Mouse (Mus musculus): ENCODE data around the gene Etv6. TPM values are rescaled to one million over a fixed set of nuclear protein-coding genes. Genes with fewer than 3 reads are reported as not detected.
A peak's percentile ranks its signal among the peaks of the same experiment; 100 is the strongest.

The Etv6 gene
- polyA plus RNA-seq, 2 experiments: 13.9 to 16.5 TPM

DNA sequence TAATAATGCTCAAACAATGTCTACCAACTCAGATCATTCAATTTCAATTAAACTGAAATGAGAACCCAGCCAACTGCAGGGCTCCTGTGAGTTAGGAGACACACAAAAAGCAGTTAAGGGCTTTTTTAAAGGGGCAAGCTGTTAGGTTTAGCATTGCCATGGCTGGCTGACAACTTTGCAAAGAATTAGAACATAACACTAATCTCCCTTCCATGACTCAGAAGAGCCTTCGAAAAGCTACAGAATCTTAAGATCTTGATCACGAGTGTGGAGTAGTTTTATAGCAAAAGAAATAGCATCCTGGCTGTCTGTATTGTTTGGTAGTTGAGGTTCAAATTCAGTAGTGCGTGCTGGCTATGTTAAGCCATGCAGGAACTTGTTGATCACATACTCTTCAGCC is 182.9 kb downstream of the Etv6 start:
- Histone ChIP-seq H3K9me3 (ENCODE audit: control insufficient read depth, low read length) (no peaks in the 10 kb centered on the region), H3K27me3 (ENCODE audit: control insufficient read depth, insufficient read depth, low read length) (no peaks in the 10 kb centered on the region), H3K27ac (replicated peaks; ENCODE audit: low read depth, low read length) (no peak overlapping the region), H3K4me3 (replicated peaks; ENCODE audit: low read length) (no peak overlapping the region), H3K4me1 (ENCODE audit: control insufficient read depth, insufficient read depth, low read length) (peaks cover 14% of the 10 kb centered on the region), H3K36me3 (ENCODE audit: control insufficient read depth, insufficient read depth, low read length) (no peaks in the 10 kb centered on the region; the same call in 1 of the 2 replicates), H3K9ac (ENCODE audit: low read depth, low read length, severe bottlenecking) (no peak overlapping the region), H3K4me2 (replicated peaks; ENCODE audit: low read depth, low read length, severe bottlenecking) (no peak overlapping the region)
- ATAC-seq (ENCODE audit: low FRiP score, low read depth): no peak
- DNase-seq (ENCODE audit: low spot score): no peak
- no peak for TF ChIP-seq POLR2A (IDR thresholded peaks at IDR 0.05; ENCODE audit: borderline replicate concordance, extremely low read depth, insufficient read depth, insufficient read length)
- WGBS: 85% methylated on average over 3 of the region's 3 CpGs

DNA sequence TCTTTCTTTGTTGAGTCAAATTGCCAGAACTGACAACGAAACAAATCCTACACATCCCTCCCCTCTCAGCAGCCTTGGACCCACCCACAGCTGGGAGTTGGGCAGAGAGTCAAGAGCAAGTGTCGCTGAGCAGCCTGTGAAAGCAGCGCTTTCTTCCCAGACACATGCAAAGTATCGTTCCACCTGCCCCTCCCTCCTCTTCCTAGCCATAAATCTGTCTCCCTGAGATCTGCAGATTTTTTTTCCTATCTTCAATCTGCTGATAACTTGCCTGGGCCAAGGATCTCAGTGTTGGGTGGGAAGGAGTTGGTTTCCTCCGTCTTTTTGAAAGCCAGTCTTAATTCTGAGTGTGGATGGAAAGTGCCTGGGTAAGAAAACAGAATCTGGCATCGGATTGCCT is 183.9 kb downstream of the Etv6 start:
- peak; percentile 54 for DNase-seq (ENCODE audit: low spot score)
- Histone ChIP-seq H3K27me3 (ENCODE audit: control insufficient read depth, insufficient read depth, low read length) (no peaks in the 10 kb centered on the region), H3K9ac (ENCODE audit: low read depth, low read length, severe bottlenecking) (no peak overlapping the region), H3K4me3 (replicated peaks; ENCODE audit: low read length) (no peak overlapping the region), H3K4me2 (replicated peaks; ENCODE audit: low read depth, low read length, severe bottlenecking) (no peak overlapping the region), H3K4me1 (ENCODE audit: control insufficient read depth, insufficient read depth, low read length) (peaks cover 14% of the 10 kb centered on the region), H3K9me3 (ENCODE audit: control insufficient read depth, low read length) (no peaks in the 10 kb centered on the region), H3K27ac (replicated peaks; ENCODE audit: low read depth, low read length) (no peak overlapping the region), H3K36me3 (ENCODE audit: control insufficient read depth, insufficient read depth, low read length) (no peaks in the 10 kb centered on the region; the same call in none of the 2 replicates)
- WGBS: 45% methylated on average over 6 of the region's 6 CpGs
- ATAC-seq (ENCODE audit: low FRiP score, low read depth): no peak
- TF ChIP-seq POLR2A (IDR thresholded peaks at IDR 0.05; ENCODE audit: borderline replicate concordance, extremely low read depth, insufficient read depth, insufficient read length): no peak

DNA sequence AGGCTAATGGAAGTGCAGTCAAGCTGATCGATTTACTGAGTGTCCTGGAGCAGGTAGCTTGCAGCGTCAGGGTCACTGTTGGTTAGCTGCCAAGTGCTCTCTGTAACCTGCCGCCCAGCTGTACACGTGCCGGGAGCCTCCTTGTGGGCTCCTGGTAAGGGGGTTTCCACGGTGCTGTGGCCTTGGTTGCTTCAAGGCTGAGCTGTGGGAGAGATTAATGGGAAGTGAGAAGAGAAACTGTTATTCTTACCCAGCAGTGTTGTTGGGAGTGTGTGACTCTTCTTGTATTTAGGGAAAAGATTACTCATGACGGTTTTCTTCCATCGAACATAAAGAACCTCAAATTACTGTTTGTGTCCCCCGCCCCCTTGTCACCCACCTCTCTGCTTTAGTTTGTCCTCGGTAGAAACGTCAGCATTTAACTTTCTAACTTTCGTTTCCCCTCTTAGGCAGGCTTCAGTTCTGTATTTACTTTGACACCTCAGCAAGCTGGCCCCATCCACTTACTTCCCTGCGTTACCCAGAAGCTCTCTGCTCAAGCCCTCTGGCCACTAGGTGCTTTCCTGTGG is 184.8 kb downstream of the Etv6 start:
- no peak overlapping the region for H3K9ac ChIP-seq (ENCODE audit: low read depth, low read length, severe bottlenecking)
- DNase-seq (ENCODE audit: low spot score) (no peak), ATAC-seq (ENCODE audit: low FRiP score, low read depth) (no peak; the same call in 1 of the 2 replicates)
- no peak overlapping the region for H3K27ac ChIP-seq (replicated peaks; ENCODE audit: low read depth, low read length)
- H3K4me3 ChIP-seq (replicated peaks; ENCODE audit: low read length): no peak overlapping the region
- H3K4me1 ChIP-seq (ENCODE audit: control insufficient read depth, insufficient read depth, low read length): peaks cover 14% of the 10 kb centered on the region
- TF ChIP-seq POLR2A (IDR thresholded peaks at IDR 0.05; ENCODE audit: borderline replicate concordance, extremely low read depth, insufficient read depth, insufficient read length): no peak
- no peak overlapping the region for H3K4me2 ChIP-seq (replicated peaks; ENCODE audit: low read depth, low read length, severe bottlenecking)
- H3K36me3 ChIP-seq (ENCODE audit: control insufficient read depth, insufficient read depth, low read length): peaks cover 5% of the 10 kb centered on the region
- H3K9me3 ChIP-seq (ENCODE audit: control insufficient read depth, low read length): no peaks in the 10 kb centered on the region
- H3K27me3 ChIP-seq (ENCODE audit: control insufficient read depth, insufficient read depth, low read length): no peaks in the 10 kb centered on the region
- WGBS: 71% methylated on average over 13 of the region's 13 CpGs

DNA sequence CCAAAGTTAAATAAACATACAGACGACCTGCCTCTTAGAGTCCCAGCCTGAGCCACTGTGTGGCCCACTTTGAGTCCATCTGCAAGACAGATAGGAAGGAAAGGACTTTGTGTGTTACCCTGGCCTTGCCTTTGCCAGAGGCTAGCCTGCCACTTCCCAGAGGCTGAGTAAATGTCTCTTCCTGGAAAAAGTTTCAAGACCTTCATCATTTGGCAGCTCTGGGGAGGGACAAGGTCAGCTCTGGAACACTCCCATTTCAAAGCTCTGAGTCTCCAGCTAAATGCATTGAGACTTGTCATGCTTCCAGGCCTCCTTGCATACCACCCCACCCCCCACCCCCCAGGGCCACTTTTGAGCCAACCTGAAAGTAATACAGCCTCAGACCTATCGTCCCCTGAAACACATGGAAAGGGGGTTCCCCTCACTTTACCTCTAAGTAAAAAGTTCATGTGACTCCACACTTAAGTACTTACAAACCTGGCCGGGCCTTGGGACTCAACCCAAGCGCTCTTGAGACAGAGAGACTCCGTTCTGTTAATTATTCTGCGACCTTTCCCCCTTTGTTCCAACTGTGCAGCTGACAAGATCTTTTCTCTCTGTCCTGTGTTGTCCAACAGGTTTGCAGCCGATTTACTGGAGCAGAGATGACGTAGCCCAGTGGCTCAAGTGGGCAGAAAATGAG is 186.9 kb downstream of the Etv6 start:
- ATAC-seq (ENCODE audit: low FRiP score, low read depth) (no peak), DNase-seq (ENCODE audit: low spot score) (no peak)

DNA sequence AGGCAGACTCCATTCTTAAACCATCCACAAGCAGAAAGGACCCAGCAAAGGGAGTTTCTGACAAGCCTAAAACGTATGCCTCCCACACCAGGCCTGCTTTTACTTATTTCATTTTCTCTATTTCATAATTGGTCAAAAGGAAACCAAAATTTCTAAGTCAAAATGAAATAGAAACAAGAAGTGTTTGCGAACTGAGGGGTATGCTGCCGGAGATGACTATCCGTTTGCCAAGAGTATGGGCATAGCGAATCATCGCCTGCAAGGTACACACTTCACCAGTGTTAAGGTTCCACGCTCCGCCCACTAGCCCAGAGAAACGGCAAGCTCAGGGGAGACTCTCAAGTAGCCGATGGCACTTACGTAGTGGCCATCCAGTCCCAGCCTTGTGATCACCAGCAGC is 190.1 kb downstream of the Etv6 start:
- Histone ChIP-seq H3K27ac (replicated peaks; ENCODE audit: low read depth, low read length) (no peak overlapping the region), H3K36me3 (ENCODE audit: control insufficient read depth, insufficient read depth, low read length) (peaks cover 28% of the 10 kb centered on the region), H3K9ac (ENCODE audit: low read depth, low read length, severe bottlenecking) (no peak overlapping the region), H3K27me3 (ENCODE audit: control insufficient read depth, insufficient read depth, low read length) (no peaks in the 10 kb centered on the region), H3K4me3 (replicated peaks; ENCODE audit: low read length) (no peak overlapping the region), H3K9me3 (ENCODE audit: control insufficient read depth, low read length) (no peaks in the 10 kb centered on the region), H3K4me1 (ENCODE audit: control insufficient read depth, insufficient read depth, low read length) (peaks cover 4% of the 10 kb centered on the region), H3K4me2 (replicated peaks; ENCODE audit: low read depth, low read length, severe bottlenecking) (no peak overlapping the region)
- no peak for DNase-seq (ENCODE audit: low spot score)
- no peak for TF ChIP-seq POLR2A (IDR thresholded peaks at IDR 0.05; ENCODE audit: borderline replicate concordance, extremely low read depth, insufficient read depth, insufficient read length)
- WGBS: 93% methylated on average over 11 of the region's 11 CpGs
- no peak for ATAC-seq (ENCODE audit: low FRiP score, low read depth)

More for the DNA sequence above, 186.9 kb downstream of the Etv6 start:
- Histone ChIP-seq H3K4me3 (replicated peaks; ENCODE audit: low read length) (no peak overlapping the region), H3K4me2 (replicated peaks; ENCODE audit: low read depth, low read length, severe bottlenecking) (no peak overlapping the region), H3K27ac (replicated peaks; ENCODE audit: low read depth, low read length) (no peak overlapping the region), H3K27me3 (ENCODE audit: control insufficient read depth, insufficient read depth, low read length) (no peaks in the 10 kb centered on the region), H3K9me3 (ENCODE audit: control insufficient read depth, low read length) (no peaks in the 10 kb centered on the region), H3K4me1 (ENCODE audit: control insufficient read depth, insufficient read depth, low read length) (peaks cover 14% of the 10 kb centered on the region), H3K36me3 (ENCODE audit: control insufficient read depth, insufficient read depth, low read length) (peaks cover 9% of the 10 kb centered on the region), H3K9ac (ENCODE audit: low read depth, low read length, severe bottlenecking) (no peak overlapping the region)
- WGBS: 59% methylated on average over 8 of the region's 8 CpGs
- TF ChIP-seq POLR2A (IDR thresholded peaks at IDR 0.05; ENCODE audit: borderline replicate concordance, extremely low read depth, insufficient read depth, insufficient read length): no peak
